Mouse (Mus musculus) urinary bladder, postnatal 4 days (tissue): Measurements from ENCODE around the gene Gsk3b.
A peak's percentile ranks its signal among the peaks of the same experiment; 100 is the strongest.
"Not testable (repeated sequence)": the region's sequence is repeated elsewhere in the genome, so short reads cannot be mapped to it uniquely, and the experiment has no call there.

Experiments
- DNase-seq, 2 experiments: peaks; one replicate each; pipeline ENCODE4 v3.0.0; 2021 to 2022; ENCODE audit warnings: low spot score in 2 of 2

Gsk3b gene

GRCm38 (mm10) chr16:38100569-38100968 lies 11.8 kb downstream of the Gsk3b start:
- DNase-seq, result no peak

DNA sequence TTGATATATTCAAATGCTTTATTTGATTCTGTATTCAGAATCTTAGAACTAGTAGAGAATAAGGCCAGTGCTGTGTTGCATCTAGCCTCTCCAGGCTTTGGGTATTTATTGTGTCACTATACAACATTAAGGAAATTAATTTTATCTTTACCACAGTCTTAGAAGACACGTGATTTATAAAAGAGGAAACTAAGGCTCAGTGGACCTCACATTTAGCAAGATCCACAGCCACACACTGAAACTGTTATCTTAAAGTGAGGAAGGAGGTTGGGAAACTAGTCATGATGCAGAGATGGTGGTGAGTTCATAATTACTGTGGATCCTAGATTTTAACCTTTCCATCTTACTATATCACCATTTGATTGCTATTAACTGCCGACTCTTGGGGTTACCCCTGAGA lies 16.7 kb downstream of the Gsk3b start:
- no peak for DNase-seq

- no peak for DNase-seq
These were observed 17.7 kb downstream of the Gsk3b start for GRCm38 (mm10) chr16:38106542-38106941.

- DNase-seq, result no peak
These were observed 21.2 kb downstream of the Gsk3b start for GRCm38 (mm10) chr16:38110001-38110400.

DNA sequence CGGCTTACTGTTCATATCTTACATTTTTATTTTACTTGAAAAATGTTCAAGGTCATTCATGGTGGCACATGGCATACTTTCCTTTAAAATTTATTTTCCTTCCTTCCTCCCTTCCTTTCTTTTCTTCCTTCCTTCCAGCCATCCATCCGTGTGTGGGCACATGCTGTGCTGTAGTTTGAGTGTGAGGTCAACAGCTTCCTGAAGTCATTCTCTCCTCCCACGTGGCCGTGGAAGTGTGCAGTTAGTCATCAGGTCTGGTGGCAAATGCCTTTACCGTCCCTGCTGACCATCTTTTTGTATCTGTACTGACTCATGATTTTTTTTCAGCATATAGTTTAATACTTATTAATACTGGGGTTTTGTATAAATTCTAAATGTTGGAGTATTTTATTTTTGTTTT lies 21.8 kb downstream of the Gsk3b start:
- DNase-seq, result no peak

DNA sequence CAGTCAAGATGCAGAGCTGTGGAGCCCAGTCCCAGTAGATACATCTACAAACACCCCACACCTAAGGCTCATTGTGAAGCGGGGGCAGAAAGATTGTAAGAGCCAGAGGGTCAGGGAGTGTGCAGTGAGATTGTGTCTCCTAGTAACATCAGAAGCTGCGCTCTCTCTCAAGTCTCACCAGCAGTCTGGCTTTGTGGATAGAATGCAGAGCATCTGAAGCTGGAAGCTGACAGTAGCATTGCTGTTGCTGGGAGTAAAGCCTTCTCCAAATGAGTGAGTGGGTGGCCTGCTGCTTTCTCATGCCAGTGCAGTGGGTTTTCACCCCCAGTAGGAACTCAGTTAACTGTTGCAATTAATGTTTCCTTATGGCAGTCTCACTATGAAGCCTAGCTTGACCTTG lies 25.3 kb downstream of the Gsk3b start:
- DNase-seq, result no peak

DNA sequence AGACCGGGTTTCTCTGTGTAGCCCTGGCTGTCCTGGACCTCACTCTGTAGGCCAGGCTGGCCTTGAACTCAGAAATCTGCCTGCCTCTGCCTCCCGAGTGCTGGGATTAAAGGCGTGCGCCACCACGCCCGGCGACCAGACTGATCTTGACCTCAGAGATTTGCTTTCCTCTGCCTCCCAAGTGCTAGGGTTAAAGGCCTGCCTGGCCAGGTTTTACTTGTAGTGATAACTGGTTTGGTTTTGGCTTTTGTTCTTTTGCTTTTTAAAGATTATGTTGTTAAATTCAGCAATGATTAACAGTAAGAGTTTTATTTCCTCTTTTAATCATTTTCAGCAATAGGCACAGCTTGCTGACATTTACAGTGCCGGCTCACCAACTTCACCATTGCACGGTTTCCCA lies 29.1 kb downstream of the Gsk3b start:
- not testable (repeated sequence) for DNase-seq

- no peak for DNase-seq
These were observed 29.9 kb downstream of the Gsk3b start for GRCm38 (mm10) chr16:38118723-38119122.

DNA sequence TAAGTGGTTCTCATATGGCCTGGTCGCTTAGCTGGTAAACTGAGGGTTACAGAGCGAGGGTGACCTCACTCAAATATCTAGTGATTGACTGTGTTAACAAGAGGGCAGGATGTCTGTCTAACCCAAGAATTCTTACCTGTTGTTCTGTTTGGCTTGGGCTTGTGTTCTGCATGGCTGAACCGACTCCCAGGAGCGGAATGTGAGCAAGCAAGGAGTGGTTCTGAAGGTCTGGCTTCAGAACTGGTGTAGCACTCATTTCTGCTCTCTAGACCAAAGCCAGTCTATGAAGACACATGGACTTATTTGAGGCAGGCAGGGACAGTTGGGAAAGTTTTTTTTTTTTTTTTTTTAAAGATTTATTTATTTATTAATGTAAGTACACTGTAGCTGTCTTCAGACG lies 30.5 kb downstream of the Gsk3b start:
- DNase-seq, result no peak

- no peak for DNase-seq
These were observed 40.4 kb downstream of the Gsk3b start for GRCm38 (mm10) chr16:38129171-38129570.

DNA sequence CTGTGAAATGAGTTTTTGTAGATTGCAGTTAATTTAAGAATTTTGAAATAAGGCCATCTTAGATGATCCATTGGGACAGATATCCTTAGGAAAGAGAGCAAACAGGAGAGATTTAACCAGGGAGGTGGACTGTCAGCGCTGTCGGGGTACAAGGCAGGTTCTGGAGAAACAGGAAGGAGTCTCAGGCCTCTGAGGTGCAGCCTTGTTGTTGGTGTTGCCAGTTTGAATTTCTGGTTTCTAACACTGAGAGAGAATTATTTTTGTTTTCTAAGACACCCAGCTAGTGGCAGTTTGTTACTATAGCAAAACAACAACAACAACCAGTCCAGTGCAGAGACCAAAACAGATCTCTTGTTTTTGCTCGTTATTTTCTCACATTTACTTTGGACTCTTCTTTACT lies 42.2 kb downstream of the Gsk3b start:
- DNase-seq, result no peak

DNA sequence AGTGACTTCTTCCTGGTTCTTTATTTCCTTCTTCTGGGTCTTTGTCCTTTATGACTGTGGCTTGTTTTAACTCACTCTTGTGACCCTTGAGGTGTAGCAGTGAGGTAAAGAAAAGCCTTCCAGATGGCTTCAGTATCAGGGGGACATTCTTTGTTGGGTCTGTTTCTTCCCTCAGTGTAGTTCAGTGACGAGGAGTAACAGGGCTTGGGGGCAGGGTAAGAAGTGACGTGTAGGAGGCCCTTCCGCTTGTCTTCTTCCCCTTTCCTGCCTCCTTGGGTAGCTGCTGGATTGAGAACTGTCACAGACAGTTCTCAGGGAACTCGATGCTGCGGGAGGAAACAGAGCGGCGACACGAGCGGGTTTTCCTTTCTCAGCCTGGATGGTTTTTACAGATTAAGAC lies 43.0 kb downstream of the Gsk3b start:
- no peak for DNase-seq

DNA sequence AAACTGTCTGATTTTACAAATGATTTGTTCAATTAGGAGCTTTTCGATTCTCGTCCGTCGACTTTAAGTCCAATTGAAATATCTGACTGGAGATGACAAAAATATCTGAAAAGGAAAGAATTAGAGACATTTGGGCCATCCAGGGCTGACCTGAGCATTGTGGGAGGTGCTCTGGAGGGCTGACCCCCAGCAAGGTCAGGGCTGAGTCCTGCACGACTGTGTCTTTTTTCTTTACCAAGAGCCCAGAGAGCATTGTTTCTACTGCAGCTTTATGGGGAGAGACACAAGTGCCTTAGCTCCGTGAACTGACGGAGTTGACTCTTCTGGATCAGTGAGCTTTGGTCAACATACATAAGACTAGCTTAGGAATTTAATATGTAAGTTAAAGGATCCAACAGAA lies 43.4 kb downstream of the Gsk3b start:
- no peak for DNase-seq

- DNase-seq, result no peak
These were observed 48.5 kb downstream of the Gsk3b start for GRCm38 (mm10) chr16:38137296-38137695.

DNA sequence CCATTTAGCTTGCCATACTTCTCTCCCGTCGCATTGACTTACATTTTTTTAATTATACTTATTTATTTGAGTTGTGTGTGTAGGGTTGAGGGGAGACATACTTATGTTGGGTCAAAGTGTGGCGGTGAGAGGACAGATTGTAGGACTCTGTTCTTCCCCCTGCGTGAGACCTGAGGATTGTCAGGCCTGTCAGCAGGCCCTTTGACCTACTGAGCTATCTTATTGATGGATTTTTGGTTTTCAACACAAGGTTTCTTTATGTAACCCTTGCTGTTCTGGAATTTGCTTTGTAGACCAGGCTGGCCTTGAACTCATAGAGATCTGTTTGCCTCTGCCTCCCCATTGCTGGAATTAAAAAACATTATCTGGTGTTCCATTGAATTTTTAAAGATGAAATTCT lies 56.1 kb downstream of the Gsk3b start:
- no peak for DNase-seq

DNA sequence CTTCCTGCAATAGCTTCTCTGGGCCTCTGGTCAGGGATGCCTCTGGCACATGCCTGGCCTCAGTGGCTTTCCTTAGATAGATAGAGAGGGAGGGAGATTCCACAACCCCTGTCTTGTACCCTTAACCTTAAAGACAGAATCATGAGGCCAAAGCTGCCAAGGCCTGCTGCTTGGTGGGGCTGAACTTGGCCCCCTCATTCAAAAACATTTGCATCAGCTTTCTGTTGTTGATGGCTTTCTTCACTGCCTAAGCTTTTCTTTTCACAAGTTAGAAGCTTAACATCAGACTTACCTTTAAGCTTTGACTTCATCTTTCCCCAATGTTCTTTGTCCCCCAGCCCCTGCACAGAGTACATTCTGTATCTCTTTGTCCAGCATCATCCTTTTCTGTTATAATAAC lies 61.8 kb downstream of the Gsk3b start:
- DNase-seq, result no peak

DNA sequence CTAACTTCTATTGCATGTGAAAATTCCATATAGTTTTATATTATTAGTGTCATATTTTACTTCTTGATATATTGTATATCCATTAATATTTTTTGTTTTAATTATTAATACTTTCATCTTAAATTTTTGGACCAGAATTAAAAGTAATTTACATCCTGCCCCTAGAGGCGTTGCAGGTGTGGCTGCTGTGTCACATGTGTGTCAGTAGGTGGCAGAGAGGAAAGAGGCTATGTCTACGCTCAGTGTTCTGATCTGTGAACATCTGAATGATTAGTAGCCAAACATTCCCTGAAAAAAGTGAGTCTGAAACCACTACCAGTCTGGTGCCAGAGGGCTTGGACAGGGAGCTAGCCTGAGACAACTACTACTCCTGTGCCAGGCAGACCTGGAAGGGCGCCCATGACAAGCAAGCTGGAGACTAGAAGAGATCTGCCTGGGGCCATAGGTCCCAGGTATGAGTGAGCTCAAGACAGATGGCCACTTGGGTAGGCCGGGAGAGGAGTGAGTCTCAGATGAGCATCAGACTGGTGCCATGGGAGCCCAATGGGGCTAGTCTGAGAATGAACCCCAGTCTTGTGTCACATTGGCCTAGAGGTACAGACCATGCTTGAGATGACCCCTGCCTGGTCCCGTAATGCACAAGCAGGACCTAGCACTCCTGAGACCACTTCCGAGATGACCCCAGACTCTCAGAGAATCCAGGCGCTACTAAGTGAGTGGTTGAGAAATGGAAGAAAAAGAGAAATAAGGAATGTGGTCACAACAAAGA lies 69.2 kb downstream of the Gsk3b start:
- DNase-seq, result no peak

DNA sequence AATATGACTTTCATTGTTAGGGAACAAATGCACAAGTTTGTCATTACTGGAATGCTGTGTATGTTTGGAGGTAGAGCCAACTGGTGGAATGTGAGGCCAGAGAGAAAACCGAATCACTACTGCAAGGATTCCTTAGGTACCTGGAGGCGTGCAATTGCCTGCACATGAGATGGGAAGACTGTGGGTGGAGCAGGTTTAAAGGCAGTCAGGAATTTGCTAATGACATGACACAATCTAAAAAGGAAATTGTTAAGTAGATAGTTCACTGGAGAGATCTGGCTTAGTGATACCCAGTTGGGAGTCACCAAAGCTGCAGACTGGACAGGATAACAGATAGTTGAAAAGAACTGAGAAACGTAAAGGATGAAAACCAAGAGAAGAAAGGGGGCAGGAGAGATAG lies 73.2 kb downstream of the Gsk3b start:
- no peak for DNase-seq

- DNase-seq, result no peak
These were observed 76.2 kb downstream of the Gsk3b start for GRCm38 (mm10) chr16:38164811-38165591.

- DNase-seq, result no peak
These were observed 80.2 kb downstream of the Gsk3b start for GRCm38 (mm10) chr16:38168971-38169370.

DNA sequence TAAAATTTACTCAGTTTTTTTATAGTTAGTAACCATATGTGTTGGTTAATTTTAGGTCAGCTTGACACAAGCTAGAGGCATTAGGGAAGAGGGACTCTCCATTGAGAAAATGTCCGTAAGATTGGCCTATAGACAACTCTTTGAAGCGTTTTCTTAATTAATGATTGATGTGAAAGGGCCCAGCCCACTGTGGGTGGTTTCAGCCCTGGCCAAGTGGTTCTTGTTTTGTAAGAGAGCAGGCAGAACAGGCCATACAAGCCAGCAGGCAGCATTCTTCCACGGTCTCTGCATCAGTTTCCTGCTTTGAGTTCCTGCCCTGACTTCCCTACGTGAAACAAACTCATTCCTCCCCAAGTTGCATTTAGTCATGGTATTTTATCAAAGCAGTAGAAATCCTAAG lies 90.3 kb downstream of the Gsk3b start:
- DNase-seq, result no peak

DNA sequence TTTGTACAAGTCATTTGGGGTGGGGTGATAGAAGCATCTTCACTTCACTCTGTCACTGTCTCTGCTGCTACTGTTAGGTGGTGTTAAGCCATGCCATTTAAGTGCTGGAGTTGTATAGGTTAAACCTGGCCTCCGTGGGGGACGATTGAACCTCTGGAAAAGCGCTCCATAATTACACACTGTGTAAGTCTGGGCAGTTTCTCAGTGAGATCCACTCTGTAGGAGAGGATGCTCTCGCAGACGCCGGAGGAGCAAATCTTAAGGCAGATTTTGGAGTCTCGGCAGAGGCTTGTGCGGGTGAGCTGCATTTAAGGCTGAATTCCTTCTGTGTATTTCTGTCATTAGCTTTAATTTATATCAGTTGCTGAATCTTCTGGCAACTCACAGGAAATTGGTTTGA lies 92.6 kb downstream of the Gsk3b start:
- DNase-seq, result no peak

- DNase-seq, result peak in 1 of 2 experiments; percentile 35
These were observed 96.0 kb downstream of the Gsk3b start for GRCm38 (mm10) chr16:38184657-38185269.
